Mouse (Mus musculus): ENCODE results near the gene Acsl1.
"Not testable (repeated sequence)": the region's sequence is repeated elsewhere in the genome, so short reads cannot be mapped to it uniquely, and the experiment has no call there.

Gene Acsl1

DNA sequence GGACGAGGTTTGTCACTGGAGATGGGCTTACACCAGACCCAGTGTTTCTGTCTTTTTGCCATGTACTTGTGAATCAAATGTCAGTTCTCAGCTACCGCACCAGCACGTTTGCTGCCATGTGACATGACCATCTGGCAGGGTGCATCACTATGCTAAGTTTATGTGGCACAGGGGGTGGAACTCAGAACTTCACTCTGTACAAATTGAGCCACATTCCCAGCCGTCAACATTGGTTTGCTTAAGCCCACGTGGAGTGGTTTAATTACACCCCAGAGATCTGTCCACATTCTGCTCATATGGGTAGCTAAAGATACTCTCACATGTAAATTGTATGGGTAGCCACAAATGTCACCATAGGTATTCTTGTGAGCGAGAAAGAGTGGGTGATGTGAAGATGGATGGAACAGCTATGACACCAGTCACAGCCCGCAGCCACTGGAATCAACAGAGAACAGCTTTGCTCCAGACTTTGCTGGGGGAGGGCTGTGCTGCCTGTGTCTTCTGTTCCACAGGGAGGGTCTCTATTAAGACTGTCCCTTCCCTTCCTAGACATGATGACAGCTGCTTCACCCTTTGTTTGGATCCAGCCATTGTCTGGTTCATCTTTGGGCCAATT is 96.2 kb downstream of the Acsl1 start:
- DNase-seq, result no peak

- no peak for DNase-seq
These were observed 97.1 kb downstream of the Acsl1 start for GRCm38 (mm10) chr8:46567946-46568345.

DNA sequence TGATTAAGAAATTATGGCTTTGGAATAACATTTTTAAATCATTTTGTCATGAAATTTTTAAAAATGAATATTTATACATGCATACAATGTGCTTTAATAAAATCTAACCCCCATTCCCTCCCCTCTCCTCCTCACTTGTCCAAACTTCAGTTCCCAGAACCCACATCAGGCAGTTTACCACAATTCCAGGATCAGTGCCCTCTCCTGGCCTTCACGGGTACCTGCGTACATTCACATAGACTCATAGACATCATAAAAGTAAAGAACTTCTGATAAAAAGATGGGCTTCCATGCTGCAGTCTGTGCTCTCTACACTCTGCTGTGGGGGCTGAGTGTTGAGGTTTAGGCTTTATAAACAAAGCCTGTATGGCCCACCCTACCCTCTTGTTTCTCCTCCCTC is 98.1 kb downstream of the Acsl1 start:
- no peak for DNase-seq

- DNase-seq, result peak; percentile 23
These were observed 99.0 kb downstream of the Acsl1 start for GRCm38 (mm10) chr8:46569659-46570441.

- no peak for DNase-seq
These were observed 99.8 kb downstream of the Acsl1 start for GRCm38 (mm10) chr8:46570673-46571072.

- no peak for DNase-seq
These were observed 102.6 kb downstream of the Acsl1 start for GRCm38 (mm10) chr8:46573446-46573845.

DNA sequence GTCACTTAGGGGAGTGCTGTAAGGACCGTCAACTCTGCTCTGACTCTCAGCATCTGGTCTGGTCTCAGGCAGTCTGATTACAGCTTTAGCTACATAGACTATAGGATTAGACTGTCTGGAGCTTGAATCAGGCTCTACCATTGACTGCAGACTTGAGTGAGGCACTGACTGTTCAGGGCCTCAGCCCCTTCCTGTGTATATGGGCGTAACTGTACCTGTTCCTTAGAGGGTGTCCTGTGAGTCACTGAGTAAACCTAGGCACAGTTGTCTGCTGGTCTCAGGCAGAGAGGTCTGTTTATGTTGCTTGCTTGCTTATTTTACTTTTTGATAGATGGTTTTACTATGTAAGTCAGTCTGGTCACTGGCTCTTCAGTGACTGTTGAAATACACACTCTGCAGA is 103.1 kb downstream of the Acsl1 start:
- DNase-seq, result no peak

DNA sequence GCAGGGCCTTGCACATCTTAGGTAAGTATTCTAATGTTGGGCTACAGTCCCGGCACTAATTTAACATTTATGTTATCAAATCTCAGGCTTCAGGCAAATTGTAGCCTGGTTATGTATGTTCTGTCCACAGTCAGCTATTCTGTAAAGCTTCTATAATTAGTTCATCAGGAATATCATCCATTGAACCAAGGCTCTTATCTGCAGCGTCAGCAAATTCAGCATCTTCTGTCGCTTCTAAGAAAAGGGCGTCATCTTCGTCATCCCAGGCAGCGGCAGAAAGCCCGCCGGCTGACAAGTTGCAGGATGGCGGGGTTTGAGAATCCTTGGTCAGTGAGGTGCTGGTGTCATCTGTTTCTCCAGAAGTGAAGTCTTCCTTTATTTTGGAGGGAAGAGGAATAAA is 108.0 kb downstream of the Acsl1 start:
- no peak for DNase-seq

DNA sequence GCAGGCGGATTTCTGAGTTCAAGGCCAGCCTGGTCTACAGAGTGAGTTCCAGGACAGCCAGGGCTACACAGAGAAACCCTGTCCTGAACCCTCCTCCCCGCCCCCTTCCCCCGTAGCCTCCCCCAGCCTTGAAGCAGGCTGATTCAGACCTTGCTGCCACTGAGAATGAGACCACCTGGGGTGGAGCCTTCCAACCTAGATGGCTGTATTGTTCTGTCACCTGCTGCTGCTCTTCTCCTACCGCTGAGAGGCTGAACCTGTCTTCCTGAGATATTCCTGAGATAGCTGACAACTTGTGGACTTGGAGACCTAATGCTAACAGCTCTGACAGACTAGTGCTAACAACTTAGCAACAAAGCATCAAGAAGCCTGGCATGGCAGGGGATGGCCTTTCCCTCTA is 113.5 kb downstream of the Acsl1 start:
- DNase-seq, result not testable (repeated sequence)

DNA sequence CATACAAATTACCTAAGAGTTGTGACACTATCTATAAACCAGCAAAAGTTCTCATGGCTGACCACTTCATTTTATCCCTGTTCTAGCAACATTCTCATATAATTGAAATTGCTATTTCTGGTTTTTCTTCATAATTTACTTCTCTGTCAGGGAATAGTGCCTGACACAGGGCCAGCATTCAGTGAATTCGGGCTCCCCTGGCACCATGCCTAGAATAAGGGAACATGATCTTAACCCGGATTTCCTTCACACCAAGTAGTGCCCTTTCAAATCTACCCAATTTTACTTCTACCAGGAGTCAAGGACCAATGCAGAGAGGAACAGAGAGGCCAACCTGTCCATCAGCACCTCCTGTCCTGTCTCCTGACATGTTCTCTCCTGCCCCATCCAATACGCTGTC is 114.7 kb downstream of the Acsl1 start:
- no peak for DNase-seq
